Mouse (Mus musculus): ENCODE results near the gene Acbd3.

Acbd3 gene

DNA sequence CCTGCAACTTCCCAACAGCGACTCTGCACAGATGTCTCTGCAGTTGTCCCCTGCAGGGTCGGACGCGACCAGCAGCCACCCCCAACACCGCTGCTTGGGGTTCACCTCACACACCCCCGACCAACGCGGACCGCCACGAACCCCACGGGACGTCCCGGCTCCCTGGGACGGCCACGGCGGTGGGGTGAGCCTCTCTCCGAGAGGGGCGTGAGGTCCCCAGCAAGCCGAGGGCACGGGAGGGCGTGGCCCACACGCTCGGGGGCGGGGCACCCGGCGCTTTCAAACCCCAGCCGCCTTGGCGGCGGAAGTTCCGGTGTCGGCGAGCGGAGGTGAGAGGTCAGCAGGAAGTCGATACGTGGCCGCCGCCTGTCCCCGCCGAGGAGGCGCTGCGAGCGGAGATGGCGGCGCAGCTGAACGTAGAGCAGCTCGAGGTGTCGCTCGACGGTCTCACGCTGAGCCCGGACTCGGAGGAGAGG is at the start of gene Acbd3:
Gene Acbd3 (plus strand): TSS at position 340 of the 476 bp plus-strand sequence.
- DNase-seq (ENCODE audit: low spot score): peak; percentile 86

- no peak for DNase-seq (ENCODE audit: low spot score)
Observed at GRCm38 (mm10) chr1:180691284-180691683, 34.6 kb upstream of the Acbd3 start.

DNA sequence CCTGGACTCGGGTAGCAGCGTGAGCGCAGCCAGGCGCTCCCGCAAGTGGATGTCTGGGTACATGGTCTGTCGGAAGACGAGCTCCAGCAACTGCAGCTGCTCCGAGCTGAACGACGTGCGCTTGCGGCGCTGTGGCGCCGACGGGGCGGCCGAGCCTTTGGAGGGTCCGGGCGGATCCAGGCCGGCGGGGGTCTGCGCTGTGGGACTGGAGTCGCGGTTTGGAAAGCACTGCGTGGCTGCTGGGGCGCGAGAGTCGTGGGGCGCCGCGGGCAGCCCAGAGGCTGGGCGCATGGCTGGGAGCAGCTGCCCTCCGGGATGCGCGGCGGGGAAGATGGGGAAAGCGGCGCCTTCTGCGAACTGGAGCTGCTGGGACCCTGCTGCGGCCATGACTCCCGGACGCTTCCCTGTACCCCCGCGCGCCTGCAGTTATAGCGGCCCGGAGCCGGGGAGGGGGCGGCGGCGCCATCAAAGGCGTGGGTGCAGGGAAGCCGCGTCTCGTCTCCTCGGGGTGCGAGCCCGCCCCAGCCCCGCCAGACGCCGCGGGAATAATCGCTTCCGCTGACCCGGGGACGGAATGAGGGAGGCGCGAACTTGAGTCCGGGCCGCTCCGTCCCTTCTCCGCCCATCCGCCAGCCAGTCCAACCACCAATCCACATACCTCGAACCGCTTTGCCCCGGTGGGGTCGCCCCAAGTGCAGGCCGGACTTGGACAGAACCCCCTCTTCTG is 29.1 kb upstream of the Acbd3 start, which contains the start of gene Mixl1:
Gene Mixl1 (minus strand): TSS at position 409 of the 727 bp plus-strand sequence.
- no peak for DNase-seq (ENCODE audit: low spot score)

- no peak for DNase-seq (ENCODE audit: low spot score)
Observed at GRCm38 (mm10) chr1:180698063-180698462, 27.8 kb upstream of the Acbd3 start.

DNA sequence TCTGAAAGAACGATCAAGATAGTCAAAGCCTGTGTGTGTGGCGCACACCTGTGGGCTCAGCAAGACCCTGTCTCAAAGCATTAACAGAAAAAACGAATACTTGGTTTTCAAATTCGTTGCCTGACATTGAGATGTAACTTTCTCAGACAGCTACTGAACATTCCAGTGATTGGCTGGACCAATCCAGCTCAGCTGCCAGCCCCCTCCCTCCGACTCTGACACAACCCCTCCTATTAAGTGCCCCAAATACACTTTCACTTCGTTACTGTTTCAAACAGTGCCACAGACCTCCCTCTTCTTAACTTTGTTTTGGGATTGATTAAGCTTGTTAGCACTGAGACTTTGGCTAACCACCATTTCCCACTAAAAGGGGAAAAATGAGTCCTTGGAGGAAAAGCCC is 22.4 kb upstream of the Acbd3 start:
- no peak for DNase-seq (ENCODE audit: low spot score)

DNA sequence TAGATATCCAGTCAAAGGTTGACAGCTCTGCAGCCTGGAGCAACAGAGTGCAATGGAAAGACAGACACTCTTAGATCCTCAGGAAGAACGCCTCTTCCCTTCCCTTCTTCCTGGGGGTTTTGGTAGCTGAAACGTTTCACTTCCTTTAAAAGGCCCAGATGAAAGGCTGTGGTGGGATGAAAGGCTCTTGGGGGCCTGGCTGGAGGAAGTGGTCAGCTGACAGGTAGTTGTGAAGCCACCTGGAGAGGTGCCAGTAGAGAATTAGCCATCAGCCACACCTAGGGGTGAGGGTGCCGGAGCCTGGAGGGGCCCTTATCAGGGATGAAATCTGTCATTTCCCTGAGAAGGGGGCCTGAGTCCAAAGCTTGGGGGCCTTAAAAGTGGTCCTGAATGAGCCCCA is 18.5 kb upstream of the Acbd3 start:
- no peak for DNase-seq (ENCODE audit: low spot score)

DNA sequence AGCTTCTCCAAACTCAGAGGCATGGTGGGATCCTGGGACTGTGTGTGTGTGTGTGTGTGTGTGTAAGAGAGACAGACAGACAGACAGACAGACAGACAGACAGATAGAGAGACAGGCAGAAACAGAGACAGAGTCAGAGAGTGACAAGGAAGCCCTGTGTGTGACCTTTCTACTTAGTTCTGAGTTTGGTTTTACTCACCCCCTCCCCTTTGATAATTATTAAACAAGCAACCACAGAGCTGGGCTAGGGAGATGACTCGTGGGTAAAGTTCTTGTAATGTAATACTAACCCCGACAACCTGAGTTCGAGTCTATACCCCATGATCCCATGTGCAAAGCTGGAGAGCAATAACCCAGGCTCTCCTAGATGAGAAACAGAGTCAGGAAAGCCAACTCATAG is 18.0 kb upstream of the Acbd3 start:
- DNase-seq (ENCODE audit: low spot score): no peak

DNA sequence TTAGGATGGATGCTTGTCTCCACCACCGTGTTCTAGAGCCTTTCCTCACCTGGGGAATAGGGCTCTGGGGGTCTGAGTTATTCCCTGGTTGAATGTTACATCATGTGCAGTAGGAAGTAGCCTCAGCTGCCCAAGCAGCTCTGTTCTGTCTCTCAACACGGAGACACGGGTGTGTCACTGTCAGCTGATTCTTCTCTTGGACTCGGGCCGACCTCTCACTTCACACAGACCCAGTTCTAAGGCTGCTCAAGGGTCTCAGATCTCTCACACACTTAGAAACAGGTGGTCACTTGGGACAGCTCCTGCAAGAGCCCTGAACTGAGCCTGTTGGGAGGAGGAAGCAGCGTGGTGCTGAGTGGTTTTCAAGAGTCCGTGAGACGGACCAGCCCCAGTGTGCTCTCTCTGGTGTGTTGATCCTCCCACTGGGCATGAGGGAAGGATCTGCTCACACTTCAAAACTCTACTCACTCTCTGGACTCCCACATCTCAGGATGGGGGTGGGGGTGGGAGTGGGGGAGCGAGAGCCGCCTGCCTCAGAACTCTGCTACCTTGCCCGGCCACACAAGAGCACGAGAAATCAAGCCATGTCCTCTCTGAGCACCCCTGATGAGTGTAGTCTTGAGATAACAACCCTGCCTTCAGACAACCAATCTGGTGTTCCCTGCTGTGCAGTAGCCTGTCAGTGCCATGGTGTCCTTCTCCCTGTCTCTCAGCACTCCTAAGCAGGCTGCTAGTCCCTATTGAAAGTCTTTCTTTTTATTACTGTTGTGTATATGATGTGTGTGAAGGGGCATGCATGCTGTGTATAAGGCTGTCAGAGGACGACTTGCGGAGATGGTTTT is 16.7 kb upstream of the Acbd3 start:
- no peak for DNase-seq (ENCODE audit: low spot score)

DNA sequence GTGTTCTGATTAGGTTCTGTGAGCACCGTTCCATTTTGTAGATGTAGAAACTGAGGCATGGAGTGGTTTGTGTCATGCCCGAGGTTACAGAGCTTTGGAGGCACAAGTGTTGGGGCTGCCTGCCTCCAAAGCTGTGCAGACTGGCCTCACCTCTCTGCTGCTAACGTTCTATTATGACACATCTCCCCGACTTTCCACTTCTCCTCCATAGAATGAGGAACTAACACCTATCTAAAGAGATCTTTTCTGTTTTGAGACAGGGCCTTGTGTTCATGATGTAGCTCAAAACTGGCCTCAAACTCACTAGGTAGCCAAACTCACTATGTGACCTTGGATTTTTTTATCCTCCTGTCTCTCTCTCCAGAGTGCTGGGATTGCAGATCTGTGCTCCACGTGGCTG is 7.1 kb upstream of the Acbd3 start:
- no peak for DNase-seq (ENCODE audit: low spot score)

DNA sequence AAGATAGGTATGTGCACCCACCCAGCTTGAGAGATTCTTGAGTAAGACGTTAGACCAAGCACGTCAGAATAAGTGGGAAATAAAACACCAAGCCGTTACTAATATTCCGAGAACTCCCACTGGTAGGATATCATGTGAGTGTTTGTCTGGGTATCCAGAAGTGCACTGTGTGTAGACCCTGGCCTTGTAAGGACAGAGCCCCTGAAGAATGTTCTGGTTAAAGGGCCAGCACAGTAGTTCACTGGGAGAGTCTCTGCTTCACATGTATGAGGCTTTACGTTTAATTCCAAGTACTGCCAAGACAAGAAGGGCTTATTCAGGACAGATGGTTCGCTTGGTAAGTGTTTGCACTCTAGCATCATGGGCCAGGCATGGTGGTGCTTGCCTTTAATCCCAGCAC is 6.4 kb upstream of the Acbd3 start:
- no peak for DNase-seq (ENCODE audit: low spot score)

DNA sequence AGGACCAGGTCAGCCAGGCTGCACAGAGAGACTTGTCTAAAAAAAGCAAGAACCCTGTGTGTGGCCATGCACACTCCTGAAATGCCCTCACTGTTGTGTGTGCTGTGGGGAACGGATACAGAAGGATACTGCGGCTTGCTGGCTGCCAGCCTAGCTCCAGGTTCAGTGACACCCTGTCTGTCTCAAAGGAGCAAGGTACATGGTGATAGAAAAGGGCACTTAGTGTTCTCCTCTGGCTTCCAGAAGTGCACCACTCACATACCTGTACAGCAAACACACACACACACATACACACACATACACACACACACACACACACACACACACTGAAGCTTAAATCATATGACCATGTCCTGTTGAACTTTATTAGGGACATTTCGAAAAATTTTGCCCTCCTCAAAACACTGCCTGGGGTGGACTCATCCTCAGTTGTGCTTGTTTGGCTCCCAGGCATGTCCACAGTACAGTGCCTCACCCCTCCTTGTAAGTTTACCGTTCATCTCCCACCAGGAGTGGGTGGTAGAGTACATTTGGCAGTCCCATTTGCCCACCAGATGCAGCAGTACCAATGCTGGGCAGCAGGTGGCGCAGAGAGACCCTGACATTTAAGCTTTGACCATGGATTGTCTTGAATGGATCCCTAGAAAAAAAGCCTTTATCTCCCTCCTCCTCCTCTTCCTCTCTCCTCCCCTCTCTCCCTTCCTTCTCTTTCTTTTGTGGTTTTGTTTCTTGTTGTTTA is 5.7 kb upstream of the Acbd3 start:
- DNase-seq (ENCODE audit: low spot score): peak; percentile 66

GRCm38 (mm10) chr1:180722608-180723007 is 3.2 kb upstream of the Acbd3 start:
- DNase-seq (ENCODE audit: low spot score): no peak

GRCm38 (mm10) chr1:180723701-180724238 is 2.1 kb upstream of the Acbd3 start:
- DNase-seq (ENCODE audit: low spot score): no peak

DNA sequence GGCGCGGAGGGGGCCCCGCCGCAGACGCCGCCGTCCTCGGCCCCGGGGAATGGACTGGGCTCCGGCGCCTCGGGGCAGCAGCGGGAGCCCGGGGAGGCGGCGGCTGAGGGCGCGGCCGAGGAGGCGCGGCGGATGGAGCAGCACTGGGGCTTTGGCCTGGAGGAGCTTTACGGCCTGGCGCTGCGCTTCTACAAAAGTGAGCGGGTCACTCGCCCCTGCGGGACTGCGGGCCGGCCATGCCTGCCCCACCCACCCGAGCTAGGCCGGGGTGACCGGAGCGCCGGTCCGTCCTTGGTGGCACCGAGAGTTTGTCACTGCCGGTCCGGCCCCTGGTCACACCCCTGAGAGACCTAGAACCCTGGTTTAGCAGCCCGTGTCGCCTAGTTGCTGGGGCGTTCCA is 340 bp downstream of the Acbd3 start:
- DNase-seq (ENCODE audit: low spot score): peak; percentile 37

- DNase-seq (ENCODE audit: low spot score): no peak
Observed at GRCm38 (mm10) chr1:180729231-180729630, 3.4 kb downstream of the Acbd3 start.

DNA sequence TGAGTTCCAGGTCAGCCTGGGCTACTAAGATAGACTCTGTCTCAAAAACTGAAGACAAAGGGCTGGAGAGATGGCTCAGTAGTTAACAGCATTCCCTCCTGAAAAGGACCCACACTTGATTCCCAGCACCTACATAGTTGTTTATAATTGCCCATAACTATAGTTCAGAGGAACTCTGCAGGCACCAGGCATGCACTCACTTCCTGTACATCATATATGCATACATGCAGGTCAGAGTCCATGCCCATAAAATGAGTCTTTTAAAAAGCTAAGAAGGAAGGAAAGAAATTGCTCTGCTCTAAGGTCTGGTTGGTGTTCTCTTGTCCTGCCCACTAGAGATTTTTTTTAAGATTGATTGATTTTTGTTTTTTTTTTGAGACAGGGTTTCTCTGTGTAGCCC is 22.0 kb downstream of the Acbd3 start:
- DNase-seq (ENCODE audit: low spot score): no peak

DNA sequence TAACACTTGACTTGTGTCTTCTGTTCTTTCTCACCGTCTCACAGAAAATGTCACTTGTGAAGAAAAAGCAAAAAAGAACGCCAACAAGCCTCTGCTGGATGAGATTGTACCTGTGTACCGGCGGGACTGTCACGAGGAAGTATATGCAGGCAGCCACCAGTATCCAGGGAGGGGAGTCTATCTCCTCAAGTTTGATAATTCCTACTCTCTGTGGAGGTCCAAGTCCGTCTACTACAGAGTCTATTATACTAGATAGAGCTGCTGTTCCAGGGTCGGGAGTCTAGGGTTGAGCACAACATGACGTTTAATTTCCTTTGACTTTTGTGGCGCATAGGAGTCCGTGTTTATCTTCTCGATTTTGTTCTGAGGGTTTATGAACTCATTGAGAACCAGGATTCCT is 26.3 kb downstream of the Acbd3 start:
- DNase-seq (ENCODE audit: low spot score): no peak

DNA sequence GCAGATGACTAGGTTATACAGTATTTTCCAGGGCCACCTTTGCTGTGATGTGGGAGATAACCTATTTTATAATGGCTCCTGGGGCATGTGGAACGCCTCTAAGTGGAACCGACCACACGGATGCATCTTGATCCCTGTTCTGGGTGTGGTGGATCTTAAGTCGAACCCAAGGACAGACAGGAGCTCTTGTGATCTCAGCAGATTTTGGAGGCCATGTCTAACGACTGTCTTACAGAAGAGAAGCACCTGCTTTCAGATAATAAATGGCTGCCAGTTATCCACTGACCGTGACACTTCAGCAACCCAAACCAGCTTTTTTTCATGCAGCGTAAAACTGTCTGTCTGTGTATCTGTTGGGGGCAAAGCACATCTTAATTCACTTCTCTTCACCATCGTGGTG is 28.5 kb downstream of the Acbd3 start:
- no peak for DNase-seq (ENCODE audit: low spot score)

DNA sequence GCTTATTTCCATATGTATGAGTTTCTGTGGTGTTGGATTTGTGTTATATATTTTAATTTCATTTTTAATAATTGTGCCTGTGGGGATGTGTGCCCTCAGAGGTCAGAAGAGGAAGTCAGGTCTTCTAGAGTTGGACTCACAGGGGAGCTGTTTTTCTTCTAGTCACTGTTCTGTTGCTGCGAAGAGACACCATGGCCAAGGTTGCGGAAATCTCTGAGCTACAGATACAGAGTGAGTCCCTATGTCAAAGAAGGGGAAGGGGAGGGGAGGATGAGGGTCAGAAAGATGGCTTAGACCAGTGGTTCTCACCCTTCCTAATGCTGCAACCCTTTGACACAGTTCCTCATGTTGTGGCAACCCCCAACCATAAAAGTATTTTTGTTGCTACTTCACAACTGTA is 30.9 kb downstream of the Acbd3 start:
- no peak for DNase-seq (ENCODE audit: low spot score)

GRCm38 (mm10) chr1:180757252-180757955 is 31.6 kb downstream of the Acbd3 start:
- no peak for DNase-seq (ENCODE audit: low spot score)

DNA sequence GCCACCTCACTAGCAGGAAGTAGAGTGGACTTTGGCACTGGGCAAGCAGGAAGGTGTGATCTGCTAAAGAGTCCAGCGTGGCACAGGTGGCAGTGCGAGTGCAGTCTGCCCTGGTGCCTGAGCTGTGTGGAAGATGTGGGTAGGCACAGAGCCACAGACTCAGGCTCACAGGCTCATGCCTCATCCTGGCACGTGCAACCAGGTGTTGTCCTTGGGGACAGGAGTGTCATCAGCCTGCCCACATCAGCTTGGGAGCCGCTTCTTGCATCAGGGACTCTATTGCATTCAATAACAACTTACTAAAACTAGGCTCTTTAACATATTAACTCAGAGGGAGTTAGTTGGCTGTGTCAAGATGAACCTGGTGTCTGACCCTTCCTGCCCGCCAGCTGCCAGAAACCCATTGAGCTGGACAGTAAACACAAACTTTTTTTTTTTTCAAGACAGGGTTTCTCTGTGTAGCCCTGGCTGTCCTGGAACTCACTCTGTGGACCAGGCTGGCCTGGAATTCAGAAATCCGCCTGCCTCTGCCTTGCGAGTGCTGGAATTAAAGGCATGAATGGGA is 32.2 kb downstream of the Acbd3 start:
- DNase-seq (ENCODE audit: low spot score): no peak

Measured in adipocyte (in vitro differentiated cells).